Mouse (Mus musculus) heart, embryonic 12.5 days (tissue): Measurements from ENCODE around the gene Srbd1. TPM values are rescaled to one million over a fixed set of nuclear protein-coding genes. Genes with fewer than 3 reads are reported as not detected.

Source experiments
- ATAC-seq: fragments of 200-750 bp; cut with Nextera tagmentation; 2 replicates; pipeline ENCODE4 v1.8.0; 2017; ENCODE audit warnings: moderate TSS enrichment, moderate library complexity; ENCODE audit not compliant: insufficient number of reproducible peaks, low FRiP score
- H3K27ac ChIP-seq: fragments of 300-500 bp; sonication (generic); 2 replicates; pipeline ENCODE4 v1.5.1; 2016; ENCODE audit warnings: mild to moderate bottlenecking, moderate library complexity; ENCODE audit not compliant: poor library complexity, severe bottlenecking
- H3K27me3 ChIP-seq: fragments of 300-500 bp; sonication (generic); replicated peaks from 2 replicates; pipeline ENCODE4 v1.6.1; 2016; ENCODE audit warnings: mild to moderate bottlenecking, moderate library complexity
- H3K36me3 ChIP-seq: fragments of 300-500 bp; sonication (generic); 2 replicates; pipeline ENCODE4 v1.6.1; 2016; ENCODE audit warnings: mild to moderate bottlenecking, moderate library complexity
- H3K4me1 ChIP-seq: fragments of 300-500 bp; sonication (generic); replicated peaks from 2 replicates; pipeline ENCODE4 v1.6.1; 2016; ENCODE audit warnings: mild to moderate bottlenecking
- H3K4me2 ChIP-seq: fragments of 300-500 bp; sonication (generic); 2 replicates; pipeline ENCODE4 v1.6.1; 2016; ENCODE audit warnings: mild to moderate bottlenecking, moderate library complexity
- H3K4me3 ChIP-seq: fragments of 300-500 bp; sonication (generic); 2 replicates; pipeline ENCODE4 v1.5.1; 2016; ENCODE audit warnings: mild to moderate bottlenecking
- H3K9ac ChIP-seq: fragments of 300-500 bp; sonication (generic); 2 replicates; pipeline ENCODE4 v1.6.1; 2016; ENCODE audit warnings: mild to moderate bottlenecking, moderate library complexity
- H3K9me3 ChIP-seq: fragments of 300-500 bp; sonication (generic); replicated peaks from 2 replicates; pipeline ENCODE4 v1.6.1; 2016; ENCODE audit warnings: mild to moderate bottlenecking, moderate library complexity
- WGBS: fragments of 180-500 bp; shearing (Covaris S2); methylation state at CpG from one replicate; pipeline ENCODE4 v1.1.7; 2016; 5-methylcytosine and 5-hydroxymethylcytosine counted together
- polyA plus RNA-seq: library from polyadenylated mRNA; unstranded; fragments of >200 nt; fragmentation: Nextera tagmentation; extraction: Ambion mirVana; gene quantifications from 2 replicates; pipeline ENCODE4 v1.2.1, GENCODE M21; 2016

Gene Srbd1
- polyA plus RNA-seq, 1 experiment from 2014 or later = 14.0 TPM

GRCm38 (mm10) chr17:86168231-86168981, 23.4 kb upstream of the Srbd1 start:
- Histone ChIP-seq H3K4me3 (peak overlapping the region; percentile 85), H3K9me3 (no peaks in the 10 kb centered on the region), H3K27me3 (no peaks in the 10 kb centered on the region), H3K4me1 (peaks cover 49% of the 10 kb centered on the region), H3K9ac (peak overlapping the region; percentile 92), H3K27ac (peak overlapping the region; percentile 99), H3K36me3 (peaks cover 10% of the 10 kb centered on the region), H3K4me2 (peak overlapping the region; percentile 97)
- ATAC-seq = peak; percentile 20; the same call in 1 of the 2 replicates
- under 1% methylated on average over 60 of the region's 64 CpGs for WGBS

GRCm38 (mm10) chr17:86167320-86168230, 22.6 kb upstream of the Srbd1 start, which contains the start of gene Prkce:
TSS of gene Prkce (plus strand) at chr17:86167785.
- peak within 1 kb of the TSS; percentile 97 for H3K4me2 ChIP-seq
- peaks cover 1% of the 10 kb centered on the region for H3K36me3 ChIP-seq
- under 1% methylated on average over 105 of the region's 115 CpGs for WGBS
- no peaks in the 10 kb centered on the region for H3K9me3 ChIP-seq
- no peaks in the 10 kb centered on the region for H3K27me3 ChIP-seq
- peaks cover 49% of the 10 kb centered on the region for H3K4me1 ChIP-seq
- peak within 1 kb of the TSS; percentile 92 for H3K9ac ChIP-seq
- peak within 1 kb of the TSS; percentile 99 for H3K27ac ChIP-seq
- H3K4me3 ChIP-seq = peak within 1 kb of the TSS; percentile 85
- peak; percentile 79 for ATAC-seq

- peaks cover 53% of the 10 kb centered on the region for H3K4me1 ChIP-seq
- under 1% methylated on average over 44 of the region's 46 CpGs for WGBS
Observed at GRCm38 (mm10) chr17:86166567-86167319, 21.8 kb upstream of the Srbd1 start.

GRCm38 (mm10) chr17:86166051-86166566, 21.1 kb upstream of the Srbd1 start:
- peak overlapping the region; percentile 99 for H3K27ac ChIP-seq
- no peaks in the 10 kb centered on the region for H3K36me3 ChIP-seq
- H3K9me3 ChIP-seq = no peaks in the 10 kb centered on the region
- no peak for ATAC-seq
- WGBS = 1% methylated on average over 19 of the region's 19 CpGs
- H3K4me1 ChIP-seq = peaks cover 55% of the 10 kb centered on the region
- no peaks in the 10 kb centered on the region for H3K27me3 ChIP-seq
- H3K9ac ChIP-seq = peak overlapping the region; percentile 92
- H3K4me2 ChIP-seq = peak overlapping the region; percentile 97
- peak overlapping the region; percentile 85 for H3K4me3 ChIP-seq

More at GRCm38 (mm10) chr17:86166567-86167319, 21.8 kb upstream of the Srbd1 start:
- Histone ChIP-seq H3K4me3 (peak overlapping the region; percentile 85), H3K9me3 (no peaks in the 10 kb centered on the region), H3K4me2 (peak overlapping the region; percentile 97), H3K9ac (peak overlapping the region; percentile 92), H3K27me3 (no peaks in the 10 kb centered on the region), H3K27ac (peak overlapping the region; percentile 99), H3K36me3 (no peaks in the 10 kb centered on the region)
- ATAC-seq = peak; percentile 65

- Histone ChIP-seq H3K9me3 (no peaks in the 10 kb centered on the region), H3K36me3 (no peaks in the 10 kb centered on the region), H3K27me3 (no peaks in the 10 kb centered on the region), H3K9ac (no peak overlapping the region), H3K4me1 (peaks cover 38% of the 10 kb centered on the region), H3K4me3 (no peak overlapping the region), H3K4me2 (no peak overlapping the region), H3K27ac (no peak overlapping the region)
- no peak for ATAC-seq
- WGBS = 67% methylated on average over 7 of the region's 7 CpGs
Observed at GRCm38 (mm10) chr17:86164416-86164815, 19.4 kb upstream of the Srbd1 start.

GRCm38 (mm10) chr17:86162672-86163071, 17.7 kb upstream of the Srbd1 start:
- Histone ChIP-seq H3K27me3 (no peaks in the 10 kb centered on the region), H3K36me3 (no peaks in the 10 kb centered on the region), H3K4me2 (no peak overlapping the region), H3K9me3 (no peaks in the 10 kb centered on the region), H3K9ac (no peak overlapping the region), H3K4me3 (no peak overlapping the region), H3K27ac (no peak overlapping the region), H3K4me1 (peaks cover 30% of the 10 kb centered on the region)
- no peak for ATAC-seq
- WGBS = 60% methylated on average over 15 of the region's 15 CpGs

- WGBS = 80% methylated on average over 6 of the region's 6 CpGs
Observed at GRCm38 (mm10) chr17:86156999-86157398, 12.0 kb upstream of the Srbd1 start.

GRCm38 (mm10) chr17:86150867-86151348, 5.9 kb upstream of the Srbd1 start:
- Histone ChIP-seq H3K4me2 (no peak overlapping the region), H3K4me1 (peaks cover 2% of the 10 kb centered on the region), H3K9ac (no peak overlapping the region), H3K27me3 (no peaks in the 10 kb centered on the region), H3K9me3 (no peaks in the 10 kb centered on the region; the same call in 1 of the 2 replicates), H3K4me3 (no peak overlapping the region), H3K36me3 (no peaks in the 10 kb centered on the region), H3K27ac (no peak overlapping the region)
- 10% methylated on average over 5 of the region's 5 CpGs for WGBS
- ATAC-seq = peak; percentile 87

More at GRCm38 (mm10) chr17:86156999-86157398, 12.0 kb upstream of the Srbd1 start:
- Histone ChIP-seq H3K9ac (no peak overlapping the region), H3K27me3 (no peaks in the 10 kb centered on the region), H3K4me2 (no peak overlapping the region), H3K27ac (no peak overlapping the region), H3K9me3 (no peaks in the 10 kb centered on the region; the same call in 1 of the 2 replicates), H3K36me3 (no peaks in the 10 kb centered on the region), H3K4me1 (peaks cover 4% of the 10 kb centered on the region), H3K4me3 (no peak overlapping the region)
- no peak for ATAC-seq

GRCm38 (mm10) chr17:86149726-86150125, 4.8 kb upstream of the Srbd1 start:
- 89% methylated on average over 1 of the region's 1 CpGs for WGBS
- peaks cover 7% of the 10 kb centered on the region for H3K4me1 ChIP-seq
- no peaks in the 10 kb centered on the region for H3K27me3 ChIP-seq
- H3K4me2 ChIP-seq = no peak overlapping the region
- ATAC-seq = no peak
- no peak overlapping the region for H3K27ac ChIP-seq
- no peaks in the 10 kb centered on the region; the same call in 1 of the 2 replicates for H3K9me3 ChIP-seq
- H3K36me3 ChIP-seq = no peaks in the 10 kb centered on the region
- H3K9ac ChIP-seq = no peak overlapping the region
- H3K4me3 ChIP-seq = no peak overlapping the region

- Histone ChIP-seq H3K27ac (peak overlapping the region; percentile 19; the same call in 1 of the 2 replicates), H3K4me3 (peak overlapping the region; percentile 81), H3K4me2 (peak overlapping the region; percentile 98), H3K9me3 (no peaks in the 10 kb centered on the region), H3K4me1 (peaks cover 15% of the 10 kb centered on the region), H3K36me3 (peaks cover 9% of the 10 kb centered on the region), H3K27me3 (no peaks in the 10 kb centered on the region), H3K9ac (peak overlapping the region; percentile 88)
- peak; percentile 73 for ATAC-seq
- WGBS = under 1% methylated on average over 33 of the region's 33 CpGs
Observed at GRCm38 (mm10) chr17:86144537-86145078, 367 bp downstream of the Srbd1 start.
